Mouse (Mus musculus): ENCODE results near the gene Chga. TPM values are rescaled to one million over a fixed set of nuclear protein-coding genes. Genes with fewer than 3 reads are reported as not detected.

Chga gene
- polyA plus RNA-seq (2012; ENCODE audit: insufficient read depth, low replicate concordance) = 0.06 TPM in 1 of 2 replicates, not detected in the other

DNA sequence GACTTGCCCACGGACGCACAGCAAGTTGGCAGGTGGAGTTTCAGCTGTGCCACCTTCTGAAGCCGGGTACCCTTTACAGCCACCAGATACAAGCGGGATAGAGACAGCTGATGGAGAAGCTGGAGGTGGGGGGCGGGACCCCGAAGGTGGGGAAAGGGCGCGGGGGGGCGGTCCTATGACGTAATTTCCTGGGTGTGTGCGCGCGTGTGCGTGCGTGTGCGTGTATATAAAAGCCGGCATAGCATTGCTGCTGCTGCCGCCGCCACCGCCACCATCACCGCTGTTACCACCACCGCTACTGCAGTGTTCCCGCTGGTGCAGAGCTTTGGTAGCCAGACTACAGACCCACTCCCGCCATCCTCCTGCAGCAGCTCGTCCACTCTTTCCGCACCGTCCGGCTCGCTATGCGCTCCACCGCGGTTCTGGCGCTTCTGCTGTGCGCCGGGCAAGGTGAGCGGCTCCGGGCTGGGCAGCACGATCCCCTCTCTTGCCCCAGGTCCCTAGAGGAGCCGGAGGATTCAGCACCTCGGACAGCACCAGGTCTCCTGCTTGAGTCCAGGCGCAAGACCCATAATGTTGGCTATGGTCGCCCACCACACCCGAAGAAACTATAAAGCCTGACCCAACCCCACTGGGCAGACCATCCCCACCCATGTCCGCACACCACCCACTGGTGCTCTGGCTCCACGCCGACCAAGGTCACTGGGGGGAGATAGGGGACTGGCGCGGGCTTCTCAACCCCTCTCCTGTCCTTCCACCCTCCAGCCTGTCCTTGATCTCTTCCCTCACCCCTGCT lies at the start of gene Chga:
Chga (plus strand) TSS at position 249 of the 796 bp plus-strand sequence.
- Histone ChIP-seq H3K27me3 (replicated peaks) (peaks cover 65% of the 10 kb centered on the region), H3K4me3 (replicated peaks) (peak within 1 kb of the TSS; percentile 80), H3K9me3 (no peaks in the 10 kb centered on the region), H3K4me1 (peaks cover 6% of the 10 kb centered on the region), H3K36me3 (replicated peaks; ENCODE audit: low read length) (no peaks in the 10 kb centered on the region)
- TF ChIP-seq GATA1 (IDR thresholded peaks at IDR 0.05; ENCODE audit: borderline replicate concordance, low read length) (no peak), FLI1 (IDR thresholded peaks at IDR 0.05; ENCODE audit: low read length) (no peak)

DNA sequence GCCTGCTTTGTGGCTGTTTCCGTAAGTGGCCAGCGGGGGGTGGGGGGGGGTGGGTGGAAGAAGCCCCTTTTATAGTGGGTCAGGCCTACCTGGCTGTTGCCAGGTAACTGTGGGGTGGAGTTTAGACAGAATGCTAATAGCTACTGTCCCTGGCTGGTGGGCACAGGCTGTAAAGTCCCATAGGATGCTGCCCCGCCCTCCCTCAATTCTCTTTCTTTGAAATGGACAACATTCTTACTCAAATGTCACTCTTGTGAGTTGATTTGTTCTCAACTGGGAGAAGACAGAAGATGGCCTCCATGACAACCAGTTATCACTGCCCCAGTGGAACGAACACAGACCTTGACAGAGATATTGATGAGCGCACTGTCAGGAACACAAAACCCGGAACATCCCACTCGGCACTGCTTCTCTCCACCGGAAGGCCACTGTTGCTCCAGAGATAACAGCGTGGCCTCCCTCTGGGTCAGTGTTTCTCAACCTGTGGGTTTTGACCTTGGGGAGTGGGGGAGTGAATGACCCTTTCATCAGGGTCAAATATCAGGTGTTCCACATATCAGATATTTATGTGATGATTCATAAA lies 49.5 kb upstream of the Chga start:
- no peak for TF ChIP-seq GATA1 (IDR thresholded peaks at IDR 0.05; ENCODE audit: borderline replicate concordance, low read length)
- no peak for TF ChIP-seq FLI1 (IDR thresholded peaks at IDR 0.05; ENCODE audit: low read length)
- Histone ChIP-seq H3K36me3 (replicated peaks; ENCODE audit: low read length) (peaks cover 2% of the 10 kb centered on the region), H3K9me3 (no peaks in the 10 kb centered on the region), H3K27me3 (replicated peaks) (peaks cover 8% of the 10 kb centered on the region), H3K4me1 (peaks cover 33% of the 10 kb centered on the region), H3K4me3 (replicated peaks) (no peak overlapping the region)

DNA sequence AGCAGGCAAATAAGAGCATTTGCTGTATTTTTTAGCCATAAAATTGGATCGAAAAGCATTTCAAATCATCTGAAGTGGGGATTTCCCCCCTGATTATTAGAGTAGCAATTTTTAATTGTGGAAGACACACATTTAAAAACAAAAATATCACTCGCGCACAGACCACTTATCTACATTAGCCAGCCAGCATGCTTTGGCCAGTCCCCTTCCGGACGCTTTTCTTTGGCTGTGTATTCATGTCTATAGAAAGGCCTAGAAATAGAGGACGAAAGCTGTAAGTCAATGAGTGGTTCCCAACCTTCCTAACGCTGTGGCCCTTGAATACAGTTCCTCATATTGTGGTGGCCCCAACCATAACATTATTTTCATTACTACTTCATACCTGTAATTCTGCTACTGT lies 48.8 kb upstream of the Chga start:
- H3K4me1 ChIP-seq = peaks cover 37% of the 10 kb centered on the region
- peaks cover 8% of the 10 kb centered on the region for H3K27me3 ChIP-seq (replicated peaks)
- no peaks in the 10 kb centered on the region for H3K9me3 ChIP-seq
- H3K4me3 ChIP-seq (replicated peaks) = no peak overlapping the region
- TF ChIP-seq GATA1 (IDR thresholded peaks at IDR 0.05; ENCODE audit: borderline replicate concordance, low read length) = no peak
- TF ChIP-seq FLI1 (IDR thresholded peaks at IDR 0.05; ENCODE audit: low read length) = no peak
- H3K36me3 ChIP-seq (replicated peaks; ENCODE audit: low read length) = no peaks in the 10 kb centered on the region

DNA sequence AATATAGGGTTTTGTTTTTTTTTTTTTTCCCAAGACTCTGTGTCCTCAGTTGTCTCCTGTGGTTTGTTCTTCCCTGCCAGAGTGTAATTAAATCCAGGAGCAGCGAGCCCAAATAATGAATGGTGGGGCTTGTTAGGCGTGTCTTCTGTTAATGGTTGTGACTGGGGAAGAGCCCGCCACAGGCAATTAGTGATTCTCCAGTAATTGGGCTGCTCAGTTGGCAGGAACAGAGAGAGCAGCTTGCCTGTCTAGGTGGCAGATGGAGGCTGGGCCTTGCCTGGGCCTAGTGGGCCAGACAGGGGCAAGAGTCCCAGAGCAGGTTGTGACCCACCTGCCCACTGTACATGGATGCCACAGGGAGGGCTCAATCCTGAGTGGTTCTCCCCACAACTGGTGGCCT lies 43.4 kb upstream of the Chga start:
- TF ChIP-seq FLI1 (IDR thresholded peaks at IDR 0.05; ENCODE audit: low read length) (no peak), GATA1 (IDR thresholded peaks at IDR 0.05; ENCODE audit: borderline replicate concordance, low read length) (no peak)
- Histone ChIP-seq H3K4me1 (peaks cover 20% of the 10 kb centered on the region), H3K27me3 (replicated peaks) (peaks cover 14% of the 10 kb centered on the region), H3K9me3 (no peaks in the 10 kb centered on the region), H3K4me3 (replicated peaks) (no peak overlapping the region), H3K36me3 (replicated peaks; ENCODE audit: low read length) (no peaks in the 10 kb centered on the region)

- Histone ChIP-seq H3K4me3 (replicated peaks) (no peak overlapping the region), H3K36me3 (replicated peaks; ENCODE audit: low read length) (no peaks in the 10 kb centered on the region), H3K4me1 (peaks cover 14% of the 10 kb centered on the region; the same call in 1 of the 2 replicates), H3K27me3 (replicated peaks) (peaks cover 12% of the 10 kb centered on the region), H3K9me3 (no peaks in the 10 kb centered on the region)
- TF ChIP-seq FLI1 (IDR thresholded peaks at IDR 0.05; ENCODE audit: low read length) = no peak
- no peak for TF ChIP-seq GATA1 (IDR thresholded peaks at IDR 0.05; ENCODE audit: borderline replicate concordance, low read length)
Measured at GRCm38 (mm10) chr12:102514151-102514550, 40.6 kb upstream of the Chga start.

- Histone ChIP-seq H3K36me3 (replicated peaks; ENCODE audit: low read length) (no peaks in the 10 kb centered on the region), H3K4me3 (replicated peaks) (no peak overlapping the region), H3K9me3 (no peaks in the 10 kb centered on the region)
Measured at GRCm38 (mm10) chr12:102514751-102515150, 40.0 kb upstream of the Chga start.

DNA sequence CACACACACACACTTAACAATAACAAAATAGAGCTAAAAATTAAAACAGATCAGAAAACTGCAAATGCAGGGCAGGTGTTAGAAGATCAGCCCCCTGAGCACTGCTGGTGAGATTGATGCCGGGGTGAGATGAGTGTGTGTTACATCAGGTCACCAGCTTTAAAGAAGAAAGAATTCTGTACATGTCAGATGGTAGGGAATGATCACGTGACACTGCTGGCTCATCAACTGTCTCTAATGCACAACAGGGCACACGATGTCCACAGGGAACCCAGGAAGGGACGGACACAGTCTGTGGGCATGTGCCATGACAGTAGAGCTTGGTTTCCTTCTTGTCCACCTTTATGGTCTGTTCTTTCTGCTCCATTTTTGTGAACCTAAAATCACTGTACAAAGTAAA lies 38.6 kb upstream of the Chga start:
- Histone ChIP-seq H3K27me3 (replicated peaks) (peaks cover 10% of the 10 kb centered on the region), H3K4me3 (replicated peaks) (peak overlapping the region; percentile 51), H3K9me3 (no peaks in the 10 kb centered on the region), H3K4me1 (peaks cover 3% of the 10 kb centered on the region; the same call in 1 of the 2 replicates), H3K36me3 (replicated peaks; ENCODE audit: low read length) (no peaks in the 10 kb centered on the region)
- TF ChIP-seq FLI1 (IDR thresholded peaks at IDR 0.05; ENCODE audit: low read length) = no peak
- no peak for TF ChIP-seq GATA1 (IDR thresholded peaks at IDR 0.05; ENCODE audit: borderline replicate concordance, low read length)

More at GRCm38 (mm10) chr12:102514751-102515150, 40.0 kb upstream of the Chga start:
- Histone ChIP-seq H3K27me3 (replicated peaks) (peaks cover 12% of the 10 kb centered on the region), H3K4me1 (peaks cover 13% of the 10 kb centered on the region; the same call in 1 of the 2 replicates)
- no peak for TF ChIP-seq GATA1 (IDR thresholded peaks at IDR 0.05; ENCODE audit: borderline replicate concordance, low read length)
- TF ChIP-seq FLI1 (IDR thresholded peaks at IDR 0.05; ENCODE audit: low read length) = no peak

DNA sequence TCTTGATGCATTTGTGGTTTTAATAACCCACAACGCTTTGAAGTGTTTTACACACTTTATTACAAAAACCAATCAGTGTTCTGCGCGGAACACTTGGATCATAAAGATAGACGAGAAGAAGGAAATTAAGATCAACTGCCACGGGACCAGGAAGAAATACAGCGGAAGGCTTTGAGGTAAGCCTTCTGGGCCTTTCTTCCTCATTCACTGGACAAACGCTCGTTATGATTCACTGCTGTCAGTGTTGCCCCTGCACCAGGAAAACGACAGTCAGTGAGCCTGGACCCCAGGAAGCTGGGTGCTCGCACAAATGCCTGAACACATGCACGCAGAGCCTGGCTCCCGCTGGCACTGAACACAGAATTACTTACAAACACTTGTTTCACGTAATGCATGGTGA lies 37.1 kb upstream of the Chga start:
- no peaks in the 10 kb centered on the region for H3K36me3 ChIP-seq (replicated peaks; ENCODE audit: low read length)
- H3K4me1 ChIP-seq = peaks cover 14% of the 10 kb centered on the region
- no peaks in the 10 kb centered on the region for H3K9me3 ChIP-seq
- peaks cover 10% of the 10 kb centered on the region for H3K27me3 ChIP-seq (replicated peaks)
- TF ChIP-seq FLI1 (IDR thresholded peaks at IDR 0.05; ENCODE audit: low read length) (no peak), GATA1 (IDR thresholded peaks at IDR 0.05; ENCODE audit: borderline replicate concordance, low read length) (no peak)
- no peak overlapping the region for H3K4me3 ChIP-seq (replicated peaks)

- TF ChIP-seq GATA1 (IDR thresholded peaks at IDR 0.05; ENCODE audit: borderline replicate concordance, low read length) (no peak), FLI1 (IDR thresholded peaks at IDR 0.05; ENCODE audit: low read length) (no peak)
- Histone ChIP-seq H3K36me3 (replicated peaks; ENCODE audit: low read length) (no peaks in the 10 kb centered on the region), H3K9me3 (no peaks in the 10 kb centered on the region), H3K4me3 (replicated peaks) (no peak overlapping the region), H3K27me3 (replicated peaks) (peaks cover 5% of the 10 kb centered on the region), H3K4me1 (peaks cover 24% of the 10 kb centered on the region)
Measured at GRCm38 (mm10) chr12:102519929-102520720, 34.6 kb upstream of the Chga start.

Data from megakaryocyte, embryonic 14.5 days (primary cell).